ENCODE assay signal across 12 mouse cellular contexts in the genomic region with DNA sequence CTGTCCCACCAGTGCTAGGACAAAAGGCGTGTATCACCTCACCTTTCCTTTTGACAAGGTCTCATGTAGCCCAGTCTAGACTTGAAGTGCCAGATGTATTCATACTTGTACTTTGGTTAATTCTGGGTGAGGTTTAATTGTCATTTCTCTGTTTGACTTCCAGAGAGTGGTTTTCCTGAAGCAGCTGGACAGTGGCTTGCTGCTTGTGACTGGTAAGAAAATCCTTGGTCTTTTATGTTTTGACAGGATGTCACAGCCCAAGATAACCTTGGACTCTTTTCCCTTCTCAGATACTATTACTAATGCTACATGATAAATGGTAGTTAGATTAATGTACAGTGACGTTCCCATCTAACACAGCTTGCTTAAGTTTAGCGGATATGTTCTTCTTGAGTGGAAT. TPM values are rescaled to one million over a fixed set of nuclear protein-coding genes. Genes with fewer than 3 reads are reported as not detected.
A peak's percentile ranks its signal among the peaks of the same experiment; 100 is the strongest.
DNase-seq lines count a peak whose midpoint lies in the region; ATAC-seq and TF ChIP-seq lines count a peak whose summit lies in the region.
"Had no signal": no experiment of that assay in that cellular context is flagged by ENCODE, and none has a peak within 500 bp of the region (broad histone marks: within the 10 kb centered on the region; RNA-seq: fewer than 3 reads in every experiment).

No protein-coding gene starts in this region.

- no peak for TF ChIP-seq RAD21 in MEL (IDR thresholded peaks at IDR 0.05; ENCODE audit: low read depth, low read length)

- no peak for TF ChIP-seq POLR2A in MEL (IDR thresholded peaks at IDR 0.05; ENCODE audit: control insufficient read depth in 1 of 2, insufficient read depth in 1 of 2, low read depth in 1 of 2, low read length in 2 of 2, poor library complexity in 1 of 2)

- H3K9ac ChIP-seq in heart, embryonic 15.5 days: no peak overlapping the region
- H3K9ac ChIP-seq in midbrain, embryonic 11.5 days (ENCODE audit: low read length): no peak overlapping the region
- no peak overlapping the region for H3K9ac ChIP-seq in midbrain, postnatal 0 days (replicated peaks; ENCODE audit: low read length, poor library complexity, severe bottlenecking)
- peak overlapping the region; percentile 99 for H3K9ac ChIP-seq in MEL (ENCODE audit: control insufficient read depth, low read depth, low read length, poor library complexity, severe bottlenecking)
- no peak overlapping the region; the same call in 1 of the 2 replicates for H3K9ac ChIP-seq in liver, embryonic 14.5 days (replicated peaks)

- no peak overlapping the region for H3K4me3 ChIP-seq in heart, embryonic 15.5 days
- H3K4me3 ChIP-seq in midbrain, embryonic 11.5 days (ENCODE audit: low read depth, low read length): no peak overlapping the region
- H3K4me3 ChIP-seq in midbrain, postnatal 0 days (ENCODE audit: low read depth, low read length): no peak overlapping the region
- H3K4me3 ChIP-seq in MEL (ENCODE audit: control insufficient read depth in 1 of 2, insufficient read depth in 1 of 2, low read depth in 2 of 2, low read length in 2 of 2): peak overlapping the region; percentile 36 to 93
- H3K4me3 ChIP-seq in liver, embryonic 14.5 days (ENCODE audit: insufficient read depth in 1 of 2, low read depth in 2 of 2, low read length in 2 of 2): 0 out of 4 replicates have a peak overlapping the region, but pooled peaks of 1 of the 2 experiments have one; percentile 91

- peaks cover 22% of the 10 kb centered on the region for H3K4me1 ChIP-seq in heart, embryonic 15.5 days (replicated peaks)
- peaks cover 9% of the 10 kb centered on the region for H3K4me1 ChIP-seq in midbrain, embryonic 11.5 days (ENCODE audit: control insufficient read depth, insufficient read depth, low read length)
- H3K4me1 ChIP-seq in midbrain, postnatal 0 days (ENCODE audit: insufficient read depth, low read length): no peaks in the 10 kb centered on the region
- H3K4me1 ChIP-seq in MEL (ENCODE audit: control insufficient read depth in 1 of 2, insufficient read depth in 2 of 2, low read length in 2 of 2): peaks cover 2 to 14% of the 10 kb centered on the region in 2 experiments; a peak in 2 of 4 replicates
- peaks cover 12 to 17% of the 10 kb centered on the region in 2 experiments for H3K4me1 ChIP-seq in liver, embryonic 14.5 days (replicated peaks; ENCODE audit: control insufficient read depth in 2 of 2, insufficient read depth in 2 of 2, low read length in 1 of 2)

- H3K27me3 ChIP-seq in heart, embryonic 15.5 days: no peaks in the 10 kb centered on the region
- no peaks in the 10 kb centered on the region for H3K27me3 ChIP-seq in midbrain, embryonic 11.5 days (ENCODE audit: control insufficient read depth, insufficient read depth, low read length)
- H3K27me3 ChIP-seq in midbrain, postnatal 0 days (ENCODE audit: insufficient read depth, low read length): no peaks in the 10 kb centered on the region
- H3K27me3 ChIP-seq in MEL (ENCODE audit: control insufficient read depth in 1 of 2, insufficient read depth in 2 of 2, low read length in 2 of 2): no peaks in the 10 kb centered on the region
- no peaks in the 10 kb centered on the region for H3K27me3 ChIP-seq in liver, embryonic 14.5 days (ENCODE audit: control insufficient read depth, insufficient read depth, low read length)

- 65% methylated on average over 3 of the region's 3 CpGs for WGBS in heart, embryonic 15.5 days
- WGBS in midbrain, embryonic 11.5 days: 93% methylated on average over 3 of the region's 3 CpGs
- WGBS in midbrain, postnatal 0 days: 92% methylated on average over 3 of the region's 3 CpGs
- 68% methylated on average over 3 of the region's 3 CpGs for WGBS in liver, embryonic 14.5 days (ENCODE audit: insufficient replicate concordance)

- H3K9me3 ChIP-seq in heart, embryonic 15.5 days (replicated peaks): no peaks in the 10 kb centered on the region
- H3K9me3 ChIP-seq in midbrain, embryonic 11.5 days (ENCODE audit: control insufficient read depth, low read length): no peaks in the 10 kb centered on the region
- H3K9me3 ChIP-seq in midbrain, postnatal 0 days (ENCODE audit: low read length): no peaks in the 10 kb centered on the region
- no peaks in the 10 kb centered on the region for H3K9me3 ChIP-seq in MEL (replicated peaks; ENCODE audit: insufficient read depth, low read length)
- no peaks in the 10 kb centered on the region for H3K9me3 ChIP-seq in liver, embryonic 14.5 days (ENCODE audit: control insufficient read depth, low read length)

- peaks cover 36% of the 10 kb centered on the region for H3K79me2 ChIP-seq in MEL (ENCODE audit: control insufficient read depth, insufficient read depth, low read length, poor library complexity)

- TF ChIP-seq CTCF in midbrain, postnatal 0 days (IDR thresholded peaks at IDR 0.05): no peak
- no peak for TF ChIP-seq CTCF in MEL (IDR thresholded peaks at IDR 0.05 in 2 of 3, conservative IDR thresholded peaks at IDR 0.05 in 1 of 3; ENCODE audit: control insufficient read depth in 1 of 3, insufficient read depth in 1 of 3, low read depth in 2 of 3, low read length in 3 of 3, poor library complexity in 1 of 3, severe bottlenecking in 1 of 3)
- no peak for TF ChIP-seq CTCF in liver, embryonic 14.5 days (IDR thresholded peaks at IDR 0.05; ENCODE audit: low read depth)

- H3K36me3 ChIP-seq in heart, embryonic 15.5 days: peaks cover 60% of the 10 kb centered on the region
- H3K36me3 ChIP-seq in midbrain, embryonic 11.5 days (ENCODE audit: control insufficient read depth, insufficient read depth, low read length): peaks cover 50% of the 10 kb centered on the region
- peaks cover 47% of the 10 kb centered on the region for H3K36me3 ChIP-seq in midbrain, postnatal 0 days (ENCODE audit: insufficient read depth, low read length)
- peaks cover 16 to 23% of the 10 kb centered on the region in 2 experiments for H3K36me3 ChIP-seq in MEL (ENCODE audit: control insufficient read depth in 1 of 2, insufficient read depth in 2 of 2, low read length in 2 of 2)
- peaks cover 65% of the 10 kb centered on the region for H3K36me3 ChIP-seq in liver, embryonic 14.5 days (replicated peaks; ENCODE audit: control insufficient read depth, insufficient read depth, low read depth)

- TF ChIP-seq EP300 in MEL (IDR thresholded peaks at IDR 0.05; ENCODE audit: low read depth in 1 of 2, low read length in 2 of 2): no peak
- TF ChIP-seq EP300 in liver, embryonic 14.5 days (IDR thresholded peaks at IDR 0.05; ENCODE audit: low read depth): no peak

- no peak overlapping the region for H3K27ac ChIP-seq in heart, embryonic 15.5 days
- no peak overlapping the region for H3K27ac ChIP-seq in midbrain, embryonic 11.5 days (ENCODE audit: low read depth, low read length)
- no peak overlapping the region for H3K27ac ChIP-seq in midbrain, postnatal 0 days (ENCODE audit: low read depth, low read length)
- 0 out of 2 replicates have a peak overlapping the region, but pooled peaks have one; percentile 10 for H3K27ac ChIP-seq in MEL (ENCODE audit: control insufficient read depth, low read depth, low read length)
- H3K27ac ChIP-seq in liver, embryonic 14.5 days: no peak overlapping the region; the same call in 1 of the 2 replicates
- H3K27ac ChIP-seq: hindbrain, postnatal 0 days had no signal

- no peak for DNase-seq in heart, postnatal 25 days (ENCODE audit: low spot score)
- peak; percentile 61 for DNase-seq in midbrain, embryonic 11.5 days (ENCODE audit: low spot score, missing footprints)
- DNase-seq in midbrain, postnatal 0 days (ENCODE audit: low spot score): no peak
- DNase-seq in MEL (ENCODE audit: low read depth, low spot score): peak; percentile 16
- DNase-seq in liver, embryonic 14.5 days (ENCODE audit: low read depth in 3 of 3, low spot score in 3 of 3): no peak
- no peak for DNase-seq in ovary, postnatal 36 days (ENCODE audit: low spot score)
- DNase-seq in cerebellum, postnatal 4 days (ENCODE audit: low spot score in 2 of 2): no peak
- DNase-seq: adrenal gland, postnatal 14 days; kidney, postnatal 4 days; lung, adult 2 months had no signal

- H3K4me2 ChIP-seq in heart, embryonic 15.5 days: 0 out of 2 replicates have a peak overlapping the region, but pooled peaks have one; percentile 83
- H3K4me2 ChIP-seq in midbrain, embryonic 11.5 days: no peak overlapping the region
- H3K4me2 ChIP-seq in midbrain, postnatal 0 days (ENCODE audit: low read depth, low read length, poor library complexity, severe bottlenecking): no peak overlapping the region
- H3K4me2 ChIP-seq in liver, embryonic 14.5 days (ENCODE audit: low read depth): peak overlapping the region; percentile 68

- intact Hi-C loops in heart, postnatal 25 days (cut with DNase I): no loop called here

- ATAC-seq in heart, embryonic 15.5 days (replicated peaks; ENCODE audit: insufficient number of reproducible peaks, insufficient read depth, low FRiP score, low read depth): no peak
- ATAC-seq in midbrain, embryonic 11.5 days (ENCODE audit: low FRiP score): no peak
- no peak for ATAC-seq in midbrain, postnatal 0 days (ENCODE audit: low FRiP score)
- no peak for ATAC-seq in liver, embryonic 14.5 days (ENCODE audit: insufficient read depth)
- ATAC-seq: hindbrain, postnatal 0 days had no signal

RNA-seq across cellular contexts. Expression of a gene that starts 2.7 kb away (rescaled TPM):
- polyA plus RNA-seq in heart, embryonic 15.5 days (2015; fragmentation: Nextera tagmentation; extraction: Ambion mirVana): 323 and 339 TPM in 2 replicates
- total RNA-seq in heart, postnatal 25 days (2021): 100 to 1,000 TPM; 521 to 551 TPM
- polyA plus RNA-seq in midbrain, embryonic 11.5 days (2014; fragmentation: Nextera tagmentation; extraction: Ambion mirVana): 664 and 673 TPM in 2 replicates
- total RNA-seq in midbrain, postnatal 0 days (2014; rRNA removed): 463 and 476 TPM in 2 replicates
- 360 and 362 TPM in 2 replicates for polyA plus RNA-seq in midbrain, postnatal 0 days (2015; fragmentation: Nextera tagmentation; extraction: Ambion mirVana)
- 2,653 and 2,779 TPM in 2 replicates for total RNA-seq in MEL (2012; rRNA removed)
- 1,000 to 10,000 TPM in 1 of 2 experiments, 100 to 1,000 TPM in 1; 850 to 2,901 TPM for polyA plus RNA-seq in MEL (2012; ENCODE audit: insufficient read depth in 1 of 2, insufficient read length in 2 of 2, low read depth in 1 of 2, low replicate concordance in 2 of 2, missing spikeins in 1 of 2)
- 403 and 658 TPM in 2 replicates for polyA plus RNA-seq in liver, embryonic 14.5 days (2012; rRNA removed)
- polyA plus RNA-seq in liver, embryonic 14.5 days (2014; fragmentation: Nextera tagmentation; extraction: Ambion mirVana): 477 and 488 TPM in 2 replicates

RNA-seq across cellular contexts. Expression of a gene that starts 13.0 kb away (rescaled TPM):
- polyA plus RNA-seq in heart, embryonic 15.5 days (2015; fragmentation: Nextera tagmentation; extraction: Ambion mirVana): 3.0 and 4.4 TPM in 2 replicates
- 10 to 100 TPM; 19.3 to 23.0 TPM for total RNA-seq in heart, postnatal 25 days (2021)
- polyA plus RNA-seq in midbrain, embryonic 11.5 days (2014; fragmentation: Nextera tagmentation; extraction: Ambion mirVana): 8.0 and 9.7 TPM in 2 replicates
- total RNA-seq in midbrain, postnatal 0 days (2014; rRNA removed): 141 and 153 TPM in 2 replicates
- 16.4 and 17.9 TPM in 2 replicates for polyA plus RNA-seq in midbrain, postnatal 0 days (2015; fragmentation: Nextera tagmentation; extraction: Ambion mirVana)
- total RNA-seq in MEL (2012; rRNA removed): 6.9 and 7.0 TPM in 2 replicates
- 10 to 100 TPM in 1 of 2 experiments, not detected in 1; 10.8 TPM for polyA plus RNA-seq in MEL (2012; ENCODE audit: insufficient read depth in 1 of 2, insufficient read length in 2 of 2, low read depth in 1 of 2, low replicate concordance in 2 of 2, missing spikeins in 1 of 2)
- polyA plus RNA-seq in liver, embryonic 14.5 days (2012; rRNA removed): 15.8 and 16.1 TPM in 2 replicates
- polyA plus RNA-seq in liver, embryonic 14.5 days (2014; fragmentation: Nextera tagmentation; extraction: Ambion mirVana): 11.1 and 11.2 TPM in 2 replicates

RNA-seq across cellular contexts. Expression of a gene that starts 15.8 kb away (rescaled TPM):
- 18.5 and 20.0 TPM in 2 replicates for polyA plus RNA-seq in heart, embryonic 15.5 days (2015; fragmentation: Nextera tagmentation; extraction: Ambion mirVana)
- total RNA-seq in heart, postnatal 25 days (2021): 100 to 1,000 TPM; 175 to 181 TPM
- polyA plus RNA-seq in midbrain, embryonic 11.5 days (2014; fragmentation: Nextera tagmentation; extraction: Ambion mirVana): 24.5 and 25.2 TPM in 2 replicates
- total RNA-seq in midbrain, postnatal 0 days (2014; rRNA removed): 53.9 and 54.4 TPM in 2 replicates
- 23.1 and 24.8 TPM in 2 replicates for polyA plus RNA-seq in midbrain, postnatal 0 days (2015; fragmentation: Nextera tagmentation; extraction: Ambion mirVana)
- total RNA-seq in MEL (2012; rRNA removed): 41.4 and 46.5 TPM in 2 replicates
- 10 to 100 TPM; 43.6 to 55.0 TPM for polyA plus RNA-seq in MEL (2012; ENCODE audit: insufficient read depth in 1 of 2, insufficient read length in 2 of 2, low read depth in 1 of 2, low replicate concordance in 2 of 2, missing spikeins in 1 of 2)
- 10.4 and 13.7 TPM in 2 replicates for polyA plus RNA-seq in liver, embryonic 14.5 days (2012; rRNA removed)
- 10.0 and 11.5 TPM in 2 replicates for polyA plus RNA-seq in liver, embryonic 14.5 days (2014; fragmentation: Nextera tagmentation; extraction: Ambion mirVana)

Comparison
In these comparisons a context has a peak if more than half of its experiments do, and no peak if none do; other contexts are left out.
1. DNase-seq: peak in midbrain, embryonic 11.5 days (single experiment) and MEL (single experiment); none in heart, postnatal 25 days (single experiment), midbrain, postnatal 0 days (single experiment), liver, embryonic 14.5 days (0 of 3), ovary, postnatal 36 days (single experiment) and cerebellum, postnatal 4 days (0 of 2).
2. H3K4me2 ChIP-seq: peak in heart, embryonic 15.5 days (single experiment) and liver, embryonic 14.5 days (single experiment); none in midbrain, embryonic 11.5 days (single experiment) and midbrain, postnatal 0 days (single experiment).
3. H3K4me3 ChIP-seq: peak in MEL (2 of 2); none in heart, embryonic 15.5 days (single experiment), midbrain, embryonic 11.5 days (single experiment) and midbrain, postnatal 0 days (single experiment).